In genomic region chr2:140783041-140783440, GRCm38 (mm10) we compare ENCODE assay signal across 14 mouse cellular contexts.
DNase-seq lines count a peak whose midpoint lies in the region; ATAC-seq and TF ChIP-seq lines count a peak whose summit lies in the region.
"Had no signal": no experiment of that assay in that cellular context is flagged by ENCODE, and none has a peak within 500 bp of the region (broad histone marks: within the 10 kb centered on the region; RNA-seq: fewer than 3 reads in every experiment).

No protein-coding gene starts in this region.

- H3K36me3 ChIP-seq in kidney, embryonic 16.5 days (ENCODE audit: insufficient read depth, low read length): no peaks in the 10 kb centered on the region
- H3K36me3 ChIP-seq: embryonic facial prominence, embryonic 13.5 days had no signal

- peak; percentile 23; the same call in 1 of the 2 replicates for ATAC-seq in kidney, embryonic 16.5 days (ENCODE audit: low FRiP score, low TSS enrichment)
- ATAC-seq: forebrain, embryonic 13.5 days; inflammation-experienced regulatory T-cells, adult 6 months had no signal

- no peaks in the 10 kb centered on the region for H3K4me1 ChIP-seq in kidney, embryonic 16.5 days (ENCODE audit: insufficient read depth, low read length)
- H3K4me1 ChIP-seq: embryonic facial prominence, embryonic 13.5 days; forebrain, embryonic 13.5 days had no signal

- no peaks in the 10 kb centered on the region for H3K27me3 ChIP-seq in kidney, embryonic 16.5 days (ENCODE audit: insufficient read depth, low read length)
- H3K27me3 ChIP-seq: embryonic facial prominence, embryonic 13.5 days; forebrain, embryonic 13.5 days had no signal

- H3K9me3 ChIP-seq in kidney, embryonic 16.5 days (ENCODE audit: low read length): no peaks in the 10 kb centered on the region
- H3K9me3 ChIP-seq: embryonic facial prominence, embryonic 13.5 days; forebrain, embryonic 13.5 days had no signal

- no peak for TF ChIP-seq CTCF in gastrocnemius, adult 2 months (IDR thresholded peaks at IDR 0.05)

- H3K4me3 ChIP-seq in kidney, embryonic 16.5 days (ENCODE audit: low read length): no peak overlapping the region
- no peak overlapping the region for H3K4me3 ChIP-seq in gastrocnemius, adult 2 months
- H3K4me3 ChIP-seq: embryonic facial prominence, embryonic 13.5 days; forebrain, embryonic 13.5 days; myocyte had no signal

- no peak overlapping the region for H3K9ac ChIP-seq in kidney, embryonic 16.5 days (replicated peaks; ENCODE audit: low read length)
- H3K9ac ChIP-seq: embryonic facial prominence, embryonic 13.5 days; forebrain, embryonic 13.5 days had no signal

- H3K4me2 ChIP-seq in kidney, embryonic 16.5 days (replicated peaks; ENCODE audit: low read depth, low read length): no peak overlapping the region
- H3K4me2 ChIP-seq: embryonic facial prominence, embryonic 13.5 days; forebrain, embryonic 13.5 days had no signal

- no peak overlapping the region for H3K27ac ChIP-seq in kidney, embryonic 16.5 days (ENCODE audit: low read length)
- no peak overlapping the region for H3K27ac ChIP-seq in gastrocnemius, adult 2 months
- H3K27ac ChIP-seq: embryonic facial prominence, embryonic 13.5 days; forebrain, embryonic 13.5 days had no signal

- no peak for DNase-seq in kidney, adult 8-10 months
- DNase-seq in right cerebral cortex, postnatal 10 days (ENCODE audit: low spot score in 2 of 2): peak; percentile 37 to 62
- DNase-seq in right cerebral cortex, postnatal 4 days: no peak
- peak; percentile 73 to 81 for DNase-seq in cerebellum, postnatal 14 days
- DNase-seq in adrenal gland, postnatal 14 days: no peak
- no peak for DNase-seq in gastrocnemius, adult 8-10 months (ENCODE audit: low spot score in 2 of 2)
- no peak for DNase-seq in gastrocnemius, adult 2 months
- DNase-seq: heart, adult 18-20 months; heart, postnatal 14 days had no signal

- intact Hi-C loops in gastrocnemius, adult 2 months (cut with DNase I): no loop called here

- WGBS in kidney, embryonic 16.5 days: 61% methylated on average over 1 of the region's 1 CpGs

Comparison
In these comparisons a context has a peak if more than half of its experiments do, and no peak if none do; other contexts are left out.
1. DNase-seq: peak in right cerebral cortex, postnatal 10 days (2 of 2) and cerebellum, postnatal 14 days (2 of 2); none in kidney, adult 8-10 months (0 of 2), right cerebral cortex, postnatal 4 days (single experiment), adrenal gland, postnatal 14 days (single experiment), gastrocnemius, adult 8-10 months (0 of 2) and gastrocnemius, adult 2 months (single experiment).